Mouse (Mus musculus) left cerebral cortex, adult 8-10 months (tissue): ENCODE measurements at regions not wholly inside any gene's neighbourhood (a gene's known extent, or its start where the extent isn't known, plus 50 kb on each side); places are given as distances from the start of the nearest gene placed in this dataset.

ENCODE experiments used
- DNase-seq, 2 experiments: peaks; one replicate each; pipeline ENCODE4 v3.0.0; 2022; ENCODE audit warnings: low spot score in 2 of 2

GRCm38 (mm10) chr6:33117877-33118276 is 57.8 kb upstream of the Chchd3 start:
- no peak for DNase-seq

GRCm38 (mm10) chr6:33120581-33120980 is 60.5 kb upstream of the Chchd3 start:
- DNase-seq, result peak in 1 of 2 experiments; percentile 21

GRCm38 (mm10) chr6:33126574-33126973 is 66.5 kb upstream of the Chchd3 start:
- DNase-seq, result peak; percentile 12 to 38

GRCm38 (mm10) chr6:33136906-33137305 is 76.8 kb upstream of the Chchd3 start:
- DNase-seq, result no peak

- DNase-seq, result no peak
These were observed 77.8 kb upstream of the Chchd3 start for GRCm38 (mm10) chr6:33137823-33138222.

- no peak for DNase-seq
These were observed 82.4 kb upstream of the Exoc4 start for GRCm38 (mm10) chr6:33166479-33166878.

GRCm38 (mm10) chr6:33173606-33174005 is 75.3 kb upstream of the Exoc4 start:
- DNase-seq, result no peak

- no peak for DNase-seq
These were observed 74.3 kb upstream of the Exoc4 start for GRCm38 (mm10) chr6:33174616-33175015.

GRCm38 (mm10) chr6:33189521-33190246 is 59.2 kb upstream of the Exoc4 start:
- no peak for DNase-seq

GRCm38 (mm10) chr6:33193823-33194222 is 55.1 kb upstream of the Exoc4 start:
- DNase-seq, result no peak
